Mouse (Mus musculus) limb, embryonic 10.5 days (tissue): ENCODE measurements around the gene Lypd5. TPM values are rescaled to one million over a fixed set of nuclear protein-coding genes. Genes with fewer than 3 reads are reported as not detected.

Experiments
- DNase-seq: peaks from one replicate; pipeline ENCODE4 v3.0.0-alpha.2; 2017; ENCODE audit warnings: low spot score
- H3K27ac ChIP-seq: fragments of 300-500 bp; sonication (generic); 2 replicates; pipeline ENCODE4 v1.5.1; 2016; ENCODE audit warnings: mild to moderate bottlenecking
- H3K27me3 ChIP-seq: fragments of 300-500 bp; sonication (generic); 2 replicates; pipeline ENCODE4 v1.6.1; 2016; ENCODE audit warnings: low read depth, mild to moderate bottlenecking; ENCODE audit not compliant: poor library complexity, severe bottlenecking
- H3K36me3 ChIP-seq: fragments of 300-500 bp; sonication (generic); 2 replicates; pipeline ENCODE4 v1.6.1; 2016; ENCODE audit warnings: mild to moderate bottlenecking, moderate library complexity
- H3K4me1 ChIP-seq: fragments of 300-500 bp; sonication (generic); 2 replicates; pipeline ENCODE4 v1.6.1; 2016
- H3K4me3 ChIP-seq: fragments of 300-500 bp; sonication (generic); 2 replicates; pipeline ENCODE4 v1.5.1; 2016; ENCODE audit warnings: mild to moderate bottlenecking, moderate library complexity
- H3K9me3 ChIP-seq: fragments of 300-500 bp; sonication (generic); replicated peaks from 2 replicates; pipeline ENCODE4 v1.6.1; 2016; ENCODE audit warnings: mild to moderate bottlenecking
- WGBS: fragments of 180-500 bp; shearing (Covaris S2); methylation state at CpG from one replicate; pipeline ENCODE4 v1.1.7; 2016; 5-methylcytosine and 5-hydroxymethylcytosine counted together
- polyA plus RNA-seq: library from polyadenylated mRNA; unstranded; fragments of >200 nt; fragmentation: Nextera tagmentation; extraction: Ambion mirVana; gene quantifications from 2 replicates; pipeline ENCODE4 v1.2.1, GENCODE M21; 2016

Gene Lypd5
- not detected in 2 replicates for polyA plus RNA-seq

- H3K4me3 ChIP-seq = no peak within 1 kb of the TSS
- 48% methylated on average over 6 of the region's 6 CpGs for WGBS
- H3K9me3 ChIP-seq = no peaks in the 10 kb centered on the region
- peaks cover 9% of the 10 kb centered on the region; the same call in 1 of the 2 replicates for H3K27me3 ChIP-seq
- H3K27ac ChIP-seq = no peak within 1 kb of the TSS
- DNase-seq = no peak
- H3K4me1 ChIP-seq = no peaks in the 10 kb centered on the region
- no peaks in the 10 kb centered on the region for H3K36me3 ChIP-seq
Observed at GRCm38 (mm10) chr7:24348896-24349295, at the start of gene Lypd5. Lypd5 (plus strand) TSS chr7:24349196.

DNA sequence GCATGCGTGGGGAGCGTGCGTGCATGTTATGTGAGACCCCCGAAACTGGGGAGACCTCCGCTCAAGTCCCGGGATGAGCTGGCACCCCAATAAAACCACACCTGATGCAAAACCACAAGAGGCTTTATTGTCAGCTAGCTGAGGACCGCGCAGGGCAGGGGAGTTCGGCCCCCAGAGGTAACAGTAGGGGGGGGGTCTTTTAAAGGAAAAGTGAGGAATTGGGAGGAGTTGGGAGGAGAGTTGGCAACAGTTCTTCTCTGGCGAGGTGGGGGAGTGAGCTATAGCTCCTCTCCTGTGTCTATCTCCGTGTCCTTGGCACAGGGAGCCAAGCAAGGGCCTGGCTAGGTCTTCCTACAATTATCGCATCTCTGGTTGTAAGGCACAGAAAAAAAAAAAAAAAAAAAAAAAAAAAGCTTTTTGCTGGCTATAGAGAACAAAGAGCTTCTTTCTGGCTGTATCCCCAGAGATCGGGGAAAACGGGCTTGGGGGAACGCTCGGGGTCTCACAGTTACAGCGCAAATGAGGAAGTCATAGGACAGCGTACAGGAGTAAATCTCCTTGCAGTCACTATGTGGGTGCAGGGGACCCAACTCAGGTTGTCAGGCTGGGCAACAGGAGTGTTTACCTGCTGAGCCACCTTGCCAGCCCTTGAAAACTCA lies 49.0 kb upstream of the Lypd5 start:
- DNase-seq = peak; percentile 46
- Histone ChIP-seq H3K9me3 (no peaks in the 10 kb centered on the region), H3K4me3 (peak overlapping the region; percentile 78), H3K27me3 (no peaks in the 10 kb centered on the region), H3K27ac (peak overlapping the region; percentile 96), H3K36me3 (peaks cover 60% of the 10 kb centered on the region), H3K4me1 (peaks cover 19% of the 10 kb centered on the region)
- under 1% methylated on average over 18 of the region's 18 CpGs for WGBS

- H3K4me3 ChIP-seq = peak within 1 kb of the TSS; percentile 78
- H3K36me3 ChIP-seq = peaks cover 57% of the 10 kb centered on the region
Observed at GRCm38 (mm10) chr7:24300771-24301282, 48.2 kb upstream of the Lypd5 start, which contains the start of gene Zfp61. Zfp61 (minus strand) TSS chr7:24301232.

GRCm38 (mm10) chr7:24315726-24316566 lies 33.0 kb upstream of the Lypd5 start:
- 34% methylated on average over 29 of the region's 29 CpGs for WGBS
- no peaks in the 10 kb centered on the region for H3K27me3 ChIP-seq
- peak overlapping the region; percentile 65 for H3K4me3 ChIP-seq
- H3K27ac ChIP-seq = peak overlapping the region; percentile 90
- no peaks in the 10 kb centered on the region for H3K9me3 ChIP-seq
- DNase-seq = no peak
- H3K4me1 ChIP-seq = peaks cover 8% of the 10 kb centered on the region; the same call in 1 of the 2 replicates
- peaks cover 24% of the 10 kb centered on the region for H3K36me3 ChIP-seq

More at GRCm38 (mm10) chr7:24300771-24301282, 48.2 kb upstream of the Lypd5 start, which contains the start of gene Zfp61:
- Histone ChIP-seq H3K27ac (peak within 1 kb of the TSS; percentile 96), H3K27me3 (no peaks in the 10 kb centered on the region), H3K4me1 (peaks cover 19% of the 10 kb centered on the region), H3K9me3 (no peaks in the 10 kb centered on the region)
- peak; percentile 83 for DNase-seq
- 2% methylated on average over 13 of the region's 13 CpGs for WGBS

DNA sequence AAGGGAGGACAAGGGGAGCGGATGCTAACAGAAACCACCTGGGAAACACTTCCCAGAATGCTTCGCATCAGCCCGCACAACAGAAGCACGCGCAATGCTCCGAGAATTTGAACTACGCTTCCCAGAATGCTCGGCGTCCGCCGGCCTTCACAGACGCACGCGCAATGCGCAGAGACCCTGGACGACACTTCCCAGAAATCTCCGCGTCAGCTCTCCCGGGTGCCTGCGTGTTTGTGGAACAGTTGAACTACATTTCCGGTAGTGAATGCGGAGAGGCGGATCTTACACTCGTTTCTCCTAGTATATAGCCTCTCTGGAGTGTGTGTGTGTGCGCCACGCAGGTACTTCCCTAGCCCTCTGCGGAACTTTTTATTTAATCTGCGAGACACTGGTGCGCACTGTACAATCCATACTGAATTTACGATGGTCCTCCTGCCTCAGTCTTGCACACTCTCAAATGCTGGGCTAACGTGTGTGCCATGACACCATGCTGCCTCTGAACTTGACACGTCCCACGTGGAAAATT lies 32.4 kb upstream of the Lypd5 start, which contains the start of gene Zfp94:
Gene Zfp94, minus strand, starts transcription at position 100 of the 526 bp plus-strand sequence.
- peak within 1 kb of the TSS; percentile 65 for H3K4me3 ChIP-seq
- peak; percentile 93 for DNase-seq
- 1% methylated on average over 33 of the region's 33 CpGs for WGBS
- H3K36me3 ChIP-seq = peaks cover 17% of the 10 kb centered on the region
- H3K9me3 ChIP-seq = no peaks in the 10 kb centered on the region
- peak within 1 kb of the TSS; percentile 90 for H3K27ac ChIP-seq
- H3K4me1 ChIP-seq = peaks cover 8% of the 10 kb centered on the region; the same call in 1 of the 2 replicates
- no peaks in the 10 kb centered on the region for H3K27me3 ChIP-seq

- no peaks in the 10 kb centered on the region for H3K27me3 ChIP-seq
- H3K27ac ChIP-seq = no peak overlapping the region
- DNase-seq = no peak
- peaks cover 8% of the 10 kb centered on the region; the same call in 1 of the 2 replicates for H3K4me1 ChIP-seq
- WGBS = 76% methylated on average over 6 of the region's 6 CpGs
- H3K9me3 ChIP-seq = no peaks in the 10 kb centered on the region
- H3K4me3 ChIP-seq = no peak overlapping the region
- peaks cover 4% of the 10 kb centered on the region; the same call in 1 of the 2 replicates for H3K36me3 ChIP-seq
Observed at GRCm38 (mm10) chr7:24318942-24319341, 30.1 kb upstream of the Lypd5 start.

DNA sequence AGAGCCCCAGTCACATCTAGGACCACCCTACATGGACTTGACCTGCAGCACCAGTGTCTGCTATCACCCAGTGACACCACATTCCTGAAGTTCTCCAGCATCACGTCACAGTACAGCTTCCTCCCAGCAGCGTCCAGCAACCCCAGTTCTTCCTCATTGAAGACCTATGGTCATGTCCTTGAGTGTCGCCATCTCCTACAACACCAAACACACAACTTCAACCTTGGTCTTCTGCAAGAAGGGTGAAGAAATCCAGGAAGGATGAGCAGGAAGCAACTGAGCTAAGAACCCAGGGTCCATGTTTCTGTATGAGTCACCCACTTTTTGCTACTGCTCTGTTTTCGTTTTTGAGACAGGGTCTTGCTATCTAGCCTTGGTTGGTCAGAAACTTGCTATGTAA lies 26.4 kb upstream of the Lypd5 start:
- Histone ChIP-seq H3K4me3 (no peak overlapping the region), H3K27ac (no peak overlapping the region), H3K36me3 (no peaks in the 10 kb centered on the region), H3K27me3 (no peaks in the 10 kb centered on the region), H3K4me1 (peaks cover 4% of the 10 kb centered on the region; the same call in 1 of the 2 replicates), H3K9me3 (no peaks in the 10 kb centered on the region)
- no peak for DNase-seq
- whole genome bisulfite sequencing = 81% methylated on average over 4 of the region's 4 CpGs

- DNase-seq = no peak
- H3K4me1 ChIP-seq = peaks cover 4% of the 10 kb centered on the region; the same call in 1 of the 2 replicates
- H3K27me3 ChIP-seq = no peaks in the 10 kb centered on the region
- 95% methylated on average over 6 of the region's 6 CpGs for WGBS
- H3K4me3 ChIP-seq = peak overlapping the region; percentile 47
- H3K27ac ChIP-seq = no peak overlapping the region
- H3K9me3 ChIP-seq = no peaks in the 10 kb centered on the region
- no peaks in the 10 kb centered on the region for H3K36me3 ChIP-seq
Observed at GRCm38 (mm10) chr7:24325197-24325596, 23.8 kb upstream of the Lypd5 start.

DNA sequence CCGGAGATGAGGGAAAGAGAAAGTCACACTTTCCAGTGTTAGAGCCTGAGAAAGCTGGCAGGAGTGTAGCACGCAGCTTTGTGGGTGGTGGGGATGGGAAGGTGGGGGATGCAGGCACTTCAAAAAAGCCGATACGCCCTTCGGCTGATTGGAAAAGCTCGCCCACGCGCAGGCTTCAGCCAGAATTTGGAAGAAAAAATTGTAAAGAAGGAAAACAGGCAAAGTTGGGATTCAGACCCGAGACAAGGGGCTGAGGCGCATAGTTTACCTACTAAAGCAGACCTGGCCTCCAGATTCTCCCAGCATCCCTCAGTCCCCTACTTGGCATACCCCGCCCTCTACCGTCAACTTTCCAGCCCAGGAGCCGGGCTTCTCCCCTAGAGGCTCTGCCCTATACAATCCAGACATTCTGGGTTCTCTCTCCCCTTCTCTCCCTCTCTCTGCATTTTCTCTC lies 23.3 kb upstream of the Lypd5 start:
- Histone ChIP-seq H3K4me3 (peak overlapping the region; percentile 47), H3K36me3 (no peaks in the 10 kb centered on the region), H3K27ac (peak overlapping the region; percentile 69), H3K27me3 (no peaks in the 10 kb centered on the region), H3K9me3 (no peaks in the 10 kb centered on the region), H3K4me1 (peaks cover 4% of the 10 kb centered on the region; the same call in 1 of the 2 replicates)
- 6% methylated on average over 13 of the region's 13 CpGs for WGBS
- peak; percentile 66 for DNase-seq

DNA sequence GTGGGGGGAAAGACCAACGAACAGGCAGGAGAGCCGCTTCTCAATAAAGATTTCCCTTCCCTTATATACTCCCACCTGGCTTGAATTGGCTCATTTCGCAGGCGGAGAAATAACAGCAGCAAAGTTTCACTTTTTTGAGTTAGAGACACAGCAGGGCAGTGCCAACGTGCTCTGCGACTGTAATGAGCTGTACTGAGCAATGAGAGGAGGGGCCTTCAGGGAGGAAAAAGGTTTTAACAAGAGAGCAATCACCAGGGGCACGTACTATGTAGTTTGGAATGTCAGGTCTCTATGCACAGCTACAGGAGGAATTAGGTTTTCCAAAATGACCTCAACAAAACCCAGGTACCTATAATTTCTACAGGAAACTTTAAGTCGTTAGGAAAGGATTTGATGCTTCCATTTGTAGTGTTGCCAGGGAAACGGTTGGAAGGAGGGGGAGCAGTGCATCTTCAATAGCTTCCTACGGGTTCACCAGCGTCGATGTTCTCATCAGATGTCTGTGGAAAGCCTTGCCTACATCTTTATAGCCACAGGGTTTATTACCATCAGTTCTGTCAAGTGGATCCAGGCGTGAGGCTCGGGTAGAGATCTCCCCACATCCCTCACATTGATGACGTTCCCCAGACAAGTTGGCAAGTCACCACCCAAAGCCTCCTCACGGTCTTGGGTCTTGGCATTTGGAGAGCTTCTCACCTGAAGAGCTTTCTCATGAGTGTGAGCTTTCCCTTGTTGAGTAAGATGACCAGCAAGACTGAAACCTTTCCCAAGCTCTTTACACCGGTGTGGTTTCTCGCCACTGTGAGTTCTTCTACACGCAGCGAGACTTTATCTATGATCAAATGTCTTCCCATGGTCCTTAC lies 22.5 kb upstream of the Lypd5 start:
- peaks cover 4% of the 10 kb centered on the region; the same call in 1 of the 2 replicates for H3K4me1 ChIP-seq
- H3K4me3 ChIP-seq = peak overlapping the region; percentile 47
- no peaks in the 10 kb centered on the region for H3K27me3 ChIP-seq
- no peak for DNase-seq
- 51% methylated on average over 20 of the region's 20 CpGs for WGBS
- peak overlapping the region; percentile 69 for H3K27ac ChIP-seq
- H3K36me3 ChIP-seq = no peaks in the 10 kb centered on the region
- H3K9me3 ChIP-seq = no peaks in the 10 kb centered on the region

DNA sequence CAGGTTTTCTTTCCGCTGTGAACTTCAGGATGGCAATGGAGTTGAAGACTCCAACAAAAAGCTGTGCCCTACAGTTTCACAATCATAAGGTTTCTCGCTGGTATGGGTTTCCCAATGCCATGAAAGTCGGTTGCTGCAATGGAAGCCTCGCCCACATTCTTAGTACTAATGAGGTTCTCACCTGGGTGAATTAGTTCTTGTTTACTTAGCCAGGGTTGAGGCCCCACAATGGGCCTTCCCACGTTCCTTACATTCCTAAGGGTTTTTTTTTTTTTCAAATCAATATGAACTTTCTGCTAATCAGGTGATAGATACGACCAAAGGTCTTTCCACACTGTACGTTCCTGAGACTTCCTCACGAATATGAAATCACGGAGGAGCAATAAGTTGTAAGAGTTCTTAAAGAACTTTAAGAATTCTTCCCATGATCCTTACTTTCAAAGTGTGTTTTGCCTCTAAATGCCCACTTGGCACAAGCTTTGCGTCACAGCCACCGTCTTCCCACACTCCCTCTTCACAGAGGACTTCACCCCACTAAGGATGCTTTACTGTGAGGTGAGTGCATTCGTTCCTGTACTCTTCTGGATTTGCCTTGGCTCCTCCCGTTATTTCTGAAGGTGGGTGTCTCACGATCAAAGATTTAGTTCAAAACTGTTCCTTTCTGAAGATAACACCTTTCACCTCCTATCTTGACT lies 21.6 kb upstream of the Lypd5 start:
- no peaks in the 10 kb centered on the region for H3K36me3 ChIP-seq
- no peaks in the 10 kb centered on the region for H3K27me3 ChIP-seq
- DNase-seq = no peak
- 85% methylated on average over 14 of the region's 14 CpGs for WGBS
- no peak overlapping the region for H3K4me3 ChIP-seq
- no peak overlapping the region for H3K27ac ChIP-seq
- no peaks in the 10 kb centered on the region for H3K9me3 ChIP-seq
- H3K4me1 ChIP-seq = peaks cover 4% of the 10 kb centered on the region; the same call in 1 of the 2 replicates
